In the genomic region with DNA sequence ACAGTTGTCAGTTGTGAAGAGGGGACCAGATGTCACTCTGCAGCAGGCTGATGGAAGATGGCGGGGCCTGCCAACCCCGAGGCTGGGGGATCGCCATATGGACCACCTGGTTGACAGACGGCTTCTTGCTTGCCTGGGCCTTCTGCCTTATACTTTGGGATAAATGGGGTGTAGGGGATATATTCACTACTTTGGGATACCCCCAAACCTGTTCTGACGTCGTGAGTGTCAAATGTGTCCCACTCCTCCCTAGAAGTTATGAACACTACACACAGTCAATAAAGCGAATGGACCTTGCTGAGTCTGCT, we compare ENCODE assay signal across 12 mouse cellular contexts. TPM values are rescaled to one million over a fixed set of nuclear protein-coding genes. Genes with fewer than 3 reads are reported as not detected.
DNase-seq lines count a peak whose midpoint lies in the region; ATAC-seq and TF ChIP-seq lines count a peak whose summit lies in the region.
"Had no signal": no experiment of that assay in that cellular context is flagged by ENCODE, and none has a peak within 500 bp of the region (broad histone marks: within the 10 kb centered on the region; RNA-seq: fewer than 3 reads in every experiment).

No protein-coding gene starts in this region.

- no peak overlapping the region for H3K4me2 ChIP-seq in neural tube, embryonic 11.5 days (ENCODE audit: low read depth)
- H3K4me2 ChIP-seq in neural tube, embryonic 15.5 days = no peak overlapping the region
- H3K4me2 ChIP-seq in hindbrain, postnatal 0 days (ENCODE audit: low read depth, low read length) = no peak overlapping the region
- H3K4me2 ChIP-seq: heart, embryonic 15.5 days; liver, embryonic 11.5 days had no signal

- ATAC-seq in neural tube, embryonic 11.5 days (ENCODE audit: insufficient read depth, low FRiP score, low TSS enrichment) = no peak
- ATAC-seq in neural tube, embryonic 15.5 days (ENCODE audit: low FRiP score) = no peak
- no peak for ATAC-seq in hindbrain, postnatal 0 days

- TF ChIP-seq POLR2A in kidney, adult 2 months (IDR thresholded peaks at IDR 0.05; ENCODE audit: low read depth, low read length) = no peak

- no peaks in the 10 kb centered on the region for H3K36me3 ChIP-seq in kidney, adult 2 months (ENCODE audit: control insufficient read depth, insufficient read depth, low read length)
- no peaks in the 10 kb centered on the region for H3K36me3 ChIP-seq in neural tube, embryonic 11.5 days (ENCODE audit: control insufficient read depth, insufficient read depth, low read length)
- peaks cover 32% of the 10 kb centered on the region for H3K36me3 ChIP-seq in neural tube, embryonic 15.5 days
- H3K36me3 ChIP-seq in hindbrain, postnatal 0 days (ENCODE audit: insufficient read depth, low read length) = peaks cover 20% of the 10 kb centered on the region

- H3K4me3 ChIP-seq in kidney, adult 2 months (ENCODE audit: insufficient read depth, low read depth, low read length) = no peak overlapping the region
- no peak overlapping the region for H3K4me3 ChIP-seq in neural tube, embryonic 11.5 days (ENCODE audit: low read depth, low read length)
- H3K4me3 ChIP-seq in neural tube, embryonic 15.5 days (replicated peaks) = no peak overlapping the region
- H3K4me3 ChIP-seq in hindbrain, postnatal 0 days (ENCODE audit: low read length) = no peak overlapping the region
- H3K4me3 ChIP-seq: heart, embryonic 15.5 days; neural tube, embryonic 12.5 days had no signal

- DNase-seq in cerebellum, adult 9-10 months = peak; percentile 60
- DNase-seq in cerebellum, adult 8-10 months = no peak
- DNase-seq in kidney, adult 11 months = peak; percentile 15
- no peak for DNase-seq in kidney, adult 2 months
- DNase-seq in neural tube, embryonic 11.5 days (ENCODE audit: low spot score) = peak; percentile 7
- peak; percentile 66 for DNase-seq in hindbrain, postnatal 0 days (ENCODE audit: low spot score)
- DNase-seq in retina, embryonic 14.5 days (ENCODE audit: low spot score) = no peak

- no peaks in the 10 kb centered on the region for H3K27me3 ChIP-seq in kidney, adult 2 months (replicated peaks; ENCODE audit: control insufficient read depth, insufficient read depth, low read length)
- H3K27me3 ChIP-seq in neural tube, embryonic 11.5 days (ENCODE audit: control insufficient read depth, insufficient read depth, low read length) = no peaks in the 10 kb centered on the region
- no peaks in the 10 kb centered on the region for H3K27me3 ChIP-seq in neural tube, embryonic 15.5 days (replicated peaks)
- H3K27me3 ChIP-seq in hindbrain, postnatal 0 days (ENCODE audit: insufficient read depth, low read length) = no peaks in the 10 kb centered on the region
- H3K27me3 ChIP-seq: heart, embryonic 15.5 days; neural tube, embryonic 12.5 days had no signal

- no peak overlapping the region for H3K27ac ChIP-seq in kidney, adult 2 months (ENCODE audit: insufficient read depth, low read depth, low read length)
- H3K27ac ChIP-seq in neural tube, embryonic 11.5 days (ENCODE audit: low read depth, low read length) = no peak overlapping the region
- no peak overlapping the region for H3K27ac ChIP-seq in neural tube, embryonic 15.5 days (replicated peaks)
- peak overlapping the region; percentile 49; the same call in 1 of the 2 replicates for H3K27ac ChIP-seq in hindbrain, postnatal 0 days
- H3K27ac ChIP-seq: heart, embryonic 15.5 days; neural tube, embryonic 12.5 days had no signal

- 90% methylated on average over 7 of the region's 7 CpGs for WGBS in kidney, adult 2 months
- WGBS in neural tube, embryonic 11.5 days = 82% methylated on average over 7 of the region's 7 CpGs
- 76% methylated on average over 7 of the region's 7 CpGs for WGBS in neural tube, embryonic 15.5 days
- whole genome bisulfite sequencing in hindbrain, postnatal 0 days = 60% methylated on average over 7 of the region's 7 CpGs

- H3K9me3 ChIP-seq in neural tube, embryonic 11.5 days (ENCODE audit: control insufficient read depth, low read length) = no peaks in the 10 kb centered on the region
- no peaks in the 10 kb centered on the region for H3K9me3 ChIP-seq in neural tube, embryonic 15.5 days (replicated peaks)
- no peaks in the 10 kb centered on the region for H3K9me3 ChIP-seq in hindbrain, postnatal 0 days (ENCODE audit: low read length)
- H3K9me3 ChIP-seq: heart, embryonic 15.5 days; neural tube, embryonic 12.5 days had no signal

- peaks cover 17% of the 10 kb centered on the region; the same call in 1 of the 2 replicates for H3K4me1 ChIP-seq in kidney, adult 2 months (ENCODE audit: control insufficient read depth, insufficient read depth, low read length)
- H3K4me1 ChIP-seq in neural tube, embryonic 11.5 days (ENCODE audit: control insufficient read depth, insufficient read depth, low read length) = peaks cover 11% of the 10 kb centered on the region
- peaks cover 62% of the 10 kb centered on the region for H3K4me1 ChIP-seq in neural tube, embryonic 15.5 days
- H3K4me1 ChIP-seq in hindbrain, postnatal 0 days (ENCODE audit: insufficient read depth, low read length) = peaks cover 18% of the 10 kb centered on the region

- H3K9ac ChIP-seq in neural tube, embryonic 11.5 days (ENCODE audit: low read length) = no peak overlapping the region
- H3K9ac ChIP-seq in neural tube, embryonic 15.5 days (replicated peaks) = no peak overlapping the region
- H3K9ac ChIP-seq in hindbrain, postnatal 0 days (replicated peaks; ENCODE audit: low read length) = no peak overlapping the region
- H3K9ac ChIP-seq: heart, embryonic 15.5 days; neural tube, embryonic 12.5 days had no signal

- TF ChIP-seq CTCF in kidney, adult 2 months (conservative IDR thresholded peaks at IDR 0.05; ENCODE audit: insufficient read depth, insufficient read length, low read depth, low read length) = no peak
- TF ChIP-seq CTCF in hindbrain, postnatal 0 days (IDR thresholded peaks at IDR 0.05; ENCODE audit: low read depth) = no peak

RNA-seq across cellular contexts. Expression of a gene that starts 2.5 kb away (rescaled TPM):
- 73.4 and 96.3 TPM in 2 replicates for polyA plus RNA-seq in kidney, adult 2 months (2012; rRNA removed)
- 40.7 and 41.3 TPM in 2 replicates for polyA plus RNA-seq in neural tube, embryonic 11.5 days (2014; fragmentation: Nextera tagmentation; extraction: Ambion mirVana)
- 40.5 and 43.5 TPM in 2 replicates for polyA plus RNA-seq in neural tube, embryonic 15.5 days (2015; fragmentation: Nextera tagmentation; extraction: Ambion mirVana)
- total RNA-seq in hindbrain, postnatal 0 days (2014; rRNA removed) = 37.2 and 53.9 TPM in 2 replicates
- 56.1 and 63.3 TPM in 2 replicates for polyA plus RNA-seq in hindbrain, postnatal 0 days (2015; fragmentation: Nextera tagmentation; extraction: Ambion mirVana)

RNA-seq across cellular contexts. Expression of a gene that starts 3.8 kb away (rescaled TPM):
- polyA plus RNA-seq in kidney, adult 2 months (2012; rRNA removed) = 29.7 and 31.1 TPM in 2 replicates
- polyA plus RNA-seq in neural tube, embryonic 11.5 days (2014; fragmentation: Nextera tagmentation; extraction: Ambion mirVana) = 97.9 and 111 TPM in 2 replicates
- 536 and 627 TPM in 2 replicates for polyA plus RNA-seq in neural tube, embryonic 15.5 days (2015; fragmentation: Nextera tagmentation; extraction: Ambion mirVana)
- 610 and 693 TPM in 2 replicates for total RNA-seq in hindbrain, postnatal 0 days (2014; rRNA removed)
- 693 and 724 TPM in 2 replicates for polyA plus RNA-seq in hindbrain, postnatal 0 days (2015; fragmentation: Nextera tagmentation; extraction: Ambion mirVana)

RNA-seq across cellular contexts. Expression of a gene that starts 18.3 kb away (rescaled TPM):
- 60.5 and 94.7 TPM in 2 replicates for polyA plus RNA-seq in kidney, adult 2 months (2012; rRNA removed)
- polyA plus RNA-seq in neural tube, embryonic 11.5 days (2014; fragmentation: Nextera tagmentation; extraction: Ambion mirVana) = 52.4 and 54.7 TPM in 2 replicates
- 97.5 and 102 TPM in 2 replicates for polyA plus RNA-seq in neural tube, embryonic 15.5 days (2015; fragmentation: Nextera tagmentation; extraction: Ambion mirVana)
- 162 and 176 TPM in 2 replicates for total RNA-seq in hindbrain, postnatal 0 days (2014; rRNA removed)
- polyA plus RNA-seq in hindbrain, postnatal 0 days (2015; fragmentation: Nextera tagmentation; extraction: Ambion mirVana) = 101 and 103 TPM in 2 replicates

RNA-seq across cellular contexts. Expression of a gene that starts 34.7 kb away (rescaled TPM):
- polyA plus RNA-seq in kidney, adult 2 months (2012; rRNA removed) = 81.6 and 113 TPM in 2 replicates
- polyA plus RNA-seq in neural tube, embryonic 11.5 days (2014; fragmentation: Nextera tagmentation; extraction: Ambion mirVana) = 0.42 TPM in 1 of 2 replicates, not detected in the other
- polyA plus RNA-seq in neural tube, embryonic 15.5 days (2015; fragmentation: Nextera tagmentation; extraction: Ambion mirVana) = 0.17 and 0.40 TPM in 2 replicates
- 0.26 and 0.72 TPM in 2 replicates for total RNA-seq in hindbrain, postnatal 0 days (2014; rRNA removed)
- polyA plus RNA-seq in hindbrain, postnatal 0 days (2015; fragmentation: Nextera tagmentation; extraction: Ambion mirVana) = 0.20 and 0.31 TPM in 2 replicates

RNA-seq across cellular contexts. Expression of a gene that starts 39.9 kb away (rescaled TPM):
- 0.61 and 0.99 TPM in 2 replicates for polyA plus RNA-seq in kidney, adult 2 months (2012; rRNA removed)
- not detected in 2 replicates for polyA plus RNA-seq in neural tube, embryonic 11.5 days (2014; fragmentation: Nextera tagmentation; extraction: Ambion mirVana)
- polyA plus RNA-seq in neural tube, embryonic 15.5 days (2015; fragmentation: Nextera tagmentation; extraction: Ambion mirVana) = not detected in 2 replicates
- not detected in 2 replicates for total RNA-seq in hindbrain, postnatal 0 days (2014; rRNA removed)
- not detected in 2 replicates for polyA plus RNA-seq in hindbrain, postnatal 0 days (2015; fragmentation: Nextera tagmentation; extraction: Ambion mirVana)
- polyA plus RNA-seq: embryonic facial prominence, embryonic 11.5 days; heart, embryonic 15.5 days; neural tube, embryonic 12.5 days had no signal

Comparison
In these comparisons a context has a peak if more than half of its experiments do, and no peak if none do; other contexts are left out.
1. DNase-seq: peak in cerebellum, adult 9-10 months (single experiment), kidney, adult 11 months (single experiment), neural tube, embryonic 11.5 days (single experiment) and hindbrain, postnatal 0 days (single experiment); none in cerebellum, adult 8-10 months (single experiment), kidney, adult 2 months (single experiment) and retina, embryonic 14.5 days (single experiment).